Mouse (Mus musculus) spleen, adult 2 months (tissue): ENCODE data around the gene Grik5.

ENCODE experiments used
- CTCF ChIP-seq: fragments of 200-500 bp; IDR thresholded peaks from 2 replicates; pipeline ENCODE4 v1.5.1; 2011; ENCODE audit warnings: mild to moderate bottlenecking, inconsistent platforms; ENCODE audit not compliant: insufficient read depth, insufficient read length, insufficient replicate concordance; ENCODE audit errors: extremely low read depth
- POLR2A ChIP-seq: fragments of 200-500 bp; IDR thresholded peaks from 2 replicates; pipeline ENCODE4 v1.6.1; 2011; ENCODE audit warnings: low read depth, low read length, inconsistent platforms

- TF ChIP-seq CTCF (no peak), POLR2A (no peak)
Measured at GRCm38 (mm10) chr7:25004806-25005205, 67.3 kb downstream of the Grik5 start.
